Mouse (Mus musculus): ENCODE results near the gene Vps37c. TPM values are rescaled to one million over a fixed set of nuclear protein-coding genes. Genes with fewer than 3 reads are reported as not detected.

The Vps37c gene
- polyA plus RNA-seq, 1 experiment: 23.1 TPM

DNA sequence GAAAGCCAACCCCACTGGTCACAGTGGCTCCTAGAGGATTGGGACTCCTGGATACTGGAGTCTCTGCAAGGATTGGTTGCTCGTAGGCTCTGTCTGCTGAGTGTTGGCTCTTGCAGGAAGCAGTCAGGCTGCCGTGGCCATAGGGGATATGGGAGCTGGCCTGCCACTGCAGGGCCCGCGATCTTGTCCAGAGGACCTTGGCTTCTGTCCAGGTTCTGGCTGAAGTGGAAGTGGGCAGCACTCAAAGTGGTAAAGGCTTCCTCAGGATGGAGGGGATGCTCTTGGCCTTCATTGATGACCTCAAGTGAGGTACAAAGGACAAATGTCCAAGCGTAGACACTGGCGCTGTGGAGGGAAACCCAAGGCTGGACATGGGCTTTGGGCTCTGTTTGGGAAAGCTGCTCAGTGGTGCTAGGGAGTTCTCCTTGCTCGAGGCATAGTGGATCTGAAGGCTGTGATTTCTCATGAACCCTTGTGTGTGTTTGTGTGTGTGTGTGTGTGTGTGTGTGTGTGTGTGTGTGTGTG is 29.8 kb downstream of the Vps37c start:
- H3K4me1 ChIP-seq (ENCODE audit: control insufficient read depth, insufficient read depth, low read length): peaks cover 3% of the 10 kb centered on the region; the same call in 1 of the 2 replicates
- no peak overlapping the region for H3K4me3 ChIP-seq (ENCODE audit: insufficient read depth, low read length)
- no peak overlapping the region for H3K27ac ChIP-seq (ENCODE audit: insufficient read depth, low read length)
- TF ChIP-seq POLR2A (IDR thresholded peaks at IDR 0.05; ENCODE audit: extremely low read depth, insufficient read depth, low read length): no peak
- TF ChIP-seq CTCF (IDR thresholded peaks at IDR 0.05; ENCODE audit: extremely low read depth, insufficient read depth, low read length): no peak

DNA sequence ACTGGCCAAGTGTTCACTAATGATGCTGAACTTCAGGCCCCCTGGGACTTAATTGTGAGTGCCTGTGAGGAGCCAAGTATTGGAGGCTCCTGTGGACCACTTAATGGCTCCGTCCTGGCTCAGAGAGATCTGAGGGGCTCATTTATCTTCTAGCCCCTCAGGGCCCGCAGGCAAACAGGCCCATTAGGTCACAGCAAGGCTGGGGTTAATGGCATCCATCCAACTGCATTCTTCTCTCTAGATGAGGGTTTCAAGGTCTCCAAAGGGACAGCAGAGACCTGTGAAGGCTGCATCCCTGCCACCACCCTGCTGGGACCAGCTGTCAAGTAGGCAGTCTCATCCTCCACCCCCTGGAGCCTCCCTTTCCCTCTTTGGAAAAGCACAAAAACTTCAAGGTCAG is 31.2 kb downstream of the Vps37c start:
- no peak for TF ChIP-seq CTCF (IDR thresholded peaks at IDR 0.05; ENCODE audit: extremely low read depth, insufficient read depth, low read length)
- no peak for TF ChIP-seq POLR2A (IDR thresholded peaks at IDR 0.05; ENCODE audit: extremely low read depth, insufficient read depth, low read length)
- H3K4me1 ChIP-seq (ENCODE audit: control insufficient read depth, insufficient read depth, low read length): peaks cover 3% of the 10 kb centered on the region; the same call in 1 of the 2 replicates
- H3K4me3 ChIP-seq (ENCODE audit: insufficient read depth, low read length): no peak overlapping the region
- H3K27ac ChIP-seq (ENCODE audit: insufficient read depth, low read length): no peak overlapping the region

DNA sequence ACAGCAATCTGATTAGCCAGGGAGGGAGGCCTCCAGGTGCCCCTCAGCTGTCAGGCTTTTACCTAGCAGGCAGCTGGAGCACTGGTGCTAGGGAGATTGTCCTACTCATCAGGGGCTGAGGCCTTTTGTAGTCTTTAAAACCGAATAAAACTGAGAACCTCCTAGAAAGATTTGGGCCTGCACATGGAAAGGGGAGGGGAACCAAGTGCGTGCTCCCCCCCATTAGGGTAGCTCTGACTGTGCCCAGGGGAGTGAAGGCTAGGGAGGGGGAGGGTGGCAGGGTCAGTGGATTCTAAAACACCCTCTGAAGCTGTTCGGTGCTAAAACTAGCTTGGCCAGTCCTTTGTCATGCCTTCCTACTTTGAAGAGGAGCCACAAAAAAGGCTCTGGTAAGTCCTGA is 32.0 kb downstream of the Vps37c start:
- Histone ChIP-seq H3K27ac (ENCODE audit: insufficient read depth, low read length) (no peak overlapping the region), H3K4me3 (ENCODE audit: insufficient read depth, low read length) (no peak overlapping the region), H3K4me1 (ENCODE audit: control insufficient read depth, insufficient read depth, low read length) (peaks cover 2% of the 10 kb centered on the region; the same call in 1 of the 2 replicates)
- TF ChIP-seq CTCF (IDR thresholded peaks at IDR 0.05; ENCODE audit: extremely low read depth, insufficient read depth, low read length) (no peak), POLR2A (IDR thresholded peaks at IDR 0.05; ENCODE audit: extremely low read depth, insufficient read depth, low read length) (no peak)

DNA sequence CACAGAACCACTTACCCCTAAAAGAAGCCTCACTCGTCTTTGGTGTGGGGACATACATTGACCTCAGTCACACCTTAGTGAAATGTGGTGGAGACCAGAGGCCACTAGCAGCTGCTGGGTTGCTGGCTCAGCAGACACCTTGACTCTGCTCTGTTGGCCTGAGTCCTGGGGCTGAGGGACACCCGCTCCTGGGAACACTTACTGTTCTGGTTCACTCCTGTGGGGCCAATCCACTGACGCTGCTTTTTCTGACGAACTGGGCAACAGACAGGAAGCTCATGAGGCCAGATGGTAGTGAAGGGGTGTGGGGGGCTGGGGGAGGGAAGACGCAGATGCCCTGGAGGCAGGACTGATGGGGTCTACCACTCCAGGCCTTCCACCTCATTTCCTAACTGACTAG is 32.5 kb downstream of the Vps37c start:
- TF ChIP-seq CTCF (IDR thresholded peaks at IDR 0.05; ENCODE audit: extremely low read depth, insufficient read depth, low read length) (no peak), POLR2A (IDR thresholded peaks at IDR 0.05; ENCODE audit: extremely low read depth, insufficient read depth, low read length) (no peak)
- H3K4me3 ChIP-seq (ENCODE audit: insufficient read depth, low read length): no peak overlapping the region
- H3K27ac ChIP-seq (ENCODE audit: insufficient read depth, low read length): no peak overlapping the region
- H3K4me1 ChIP-seq (ENCODE audit: control insufficient read depth, insufficient read depth, low read length): peaks cover 2% of the 10 kb centered on the region

DNA sequence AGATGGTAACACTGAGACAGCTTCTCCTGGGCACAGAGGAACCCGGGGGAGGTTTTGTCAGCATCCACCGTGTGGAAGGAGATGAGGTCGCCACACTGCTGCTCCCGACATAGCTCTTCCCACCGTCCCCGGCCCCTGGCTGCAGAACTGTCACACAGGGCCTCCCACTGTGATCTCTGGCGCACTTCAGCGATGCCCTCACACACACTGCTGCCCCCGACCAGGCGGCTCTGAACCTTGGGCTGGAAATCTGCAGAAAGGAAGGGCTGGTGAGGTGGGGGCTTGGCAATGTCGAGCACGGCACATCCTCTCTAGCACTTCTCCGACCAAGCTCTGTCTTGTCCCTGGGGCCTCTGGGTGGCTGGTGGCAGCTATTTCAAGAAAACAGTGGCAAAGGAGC is 34.5 kb downstream of the Vps37c start:
- H3K4me3 ChIP-seq (ENCODE audit: insufficient read depth, low read length): no peak overlapping the region
- peaks cover 2% of the 10 kb centered on the region for H3K4me1 ChIP-seq (ENCODE audit: control insufficient read depth, insufficient read depth, low read length)
- no peak for TF ChIP-seq CTCF (IDR thresholded peaks at IDR 0.05; ENCODE audit: extremely low read depth, insufficient read depth, low read length)
- TF ChIP-seq POLR2A (IDR thresholded peaks at IDR 0.05; ENCODE audit: extremely low read depth, insufficient read depth, low read length): no peak
- no peak overlapping the region for H3K27ac ChIP-seq (ENCODE audit: insufficient read depth, low read length)

DNA sequence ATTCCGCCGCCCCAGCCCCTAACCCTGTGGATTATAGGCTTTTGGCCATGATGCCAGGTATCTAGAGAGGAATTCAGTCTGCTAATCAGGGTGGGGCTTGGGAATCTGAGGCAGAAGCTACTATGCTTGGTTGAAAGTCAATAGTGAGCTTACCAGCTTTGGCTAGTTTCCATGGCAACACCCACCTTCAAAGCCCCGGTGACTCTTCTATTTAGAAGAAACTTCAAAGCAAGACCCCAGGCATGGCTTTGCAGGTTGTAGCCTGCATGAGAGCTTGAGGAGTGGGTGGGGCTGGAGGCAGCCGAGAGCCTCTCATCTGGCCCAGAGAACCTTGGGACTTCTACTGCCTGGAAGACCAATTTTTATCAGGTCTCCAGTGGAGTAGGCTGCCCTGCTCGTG is 35.1 kb downstream of the Vps37c start:
- H3K4me3 ChIP-seq (ENCODE audit: insufficient read depth, low read length): no peak overlapping the region
- peaks cover 2% of the 10 kb centered on the region for H3K4me1 ChIP-seq (ENCODE audit: control insufficient read depth, insufficient read depth, low read length)
- no peak overlapping the region for H3K27ac ChIP-seq (ENCODE audit: insufficient read depth, low read length)
- TF ChIP-seq POLR2A (IDR thresholded peaks at IDR 0.05; ENCODE audit: extremely low read depth, insufficient read depth, low read length): no peak
- no peak for TF ChIP-seq CTCF (IDR thresholded peaks at IDR 0.05; ENCODE audit: extremely low read depth, insufficient read depth, low read length)

DNA sequence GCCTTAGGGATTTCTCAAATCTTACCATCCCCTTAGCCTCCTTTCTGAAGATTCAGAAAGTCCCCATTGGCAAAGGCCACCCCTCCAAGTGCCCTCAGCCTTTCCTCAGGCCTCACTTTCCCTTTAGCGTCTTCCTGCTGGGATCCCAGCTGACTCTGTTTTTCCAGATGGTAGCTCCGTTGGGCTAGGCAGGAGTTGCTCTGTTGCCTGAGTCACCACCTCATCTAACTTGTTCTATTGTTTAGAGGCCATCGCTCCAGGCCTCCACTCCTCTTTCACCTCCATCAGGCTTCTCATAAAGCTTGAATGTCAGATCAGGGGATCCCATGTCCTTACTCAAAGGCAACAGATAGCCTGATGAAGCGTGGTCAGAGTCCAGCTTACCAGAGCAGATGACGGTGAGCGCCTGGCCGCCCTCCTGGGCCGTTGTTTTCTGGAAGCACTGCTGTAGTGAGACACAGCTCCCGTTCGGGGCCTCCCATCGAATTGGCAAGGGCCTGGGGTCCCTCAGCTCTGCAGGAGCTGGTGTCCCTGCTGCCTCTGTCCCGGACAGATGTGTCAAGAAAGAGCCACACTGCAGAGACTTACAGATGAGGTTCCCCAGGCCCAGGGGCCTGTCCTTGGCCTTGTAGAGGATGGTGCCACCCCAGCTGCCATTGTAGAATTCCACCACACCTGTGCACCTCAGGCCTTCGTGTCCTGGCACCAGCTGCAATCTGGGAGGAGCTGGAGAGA is 36.3 kb downstream of the Vps37c start:
- Histone ChIP-seq H3K4me3 (ENCODE audit: insufficient read depth, low read length) (no peak overlapping the region), H3K27ac (ENCODE audit: insufficient read depth, low read length) (no peak overlapping the region), H3K4me1 (ENCODE audit: control insufficient read depth, insufficient read depth, low read length) (peaks cover 2% of the 10 kb centered on the region)
- TF ChIP-seq POLR2A (IDR thresholded peaks at IDR 0.05; ENCODE audit: extremely low read depth, insufficient read depth, low read length) (no peak), CTCF (IDR thresholded peaks at IDR 0.05; ENCODE audit: extremely low read depth, insufficient read depth, low read length) (no peak)

DNA sequence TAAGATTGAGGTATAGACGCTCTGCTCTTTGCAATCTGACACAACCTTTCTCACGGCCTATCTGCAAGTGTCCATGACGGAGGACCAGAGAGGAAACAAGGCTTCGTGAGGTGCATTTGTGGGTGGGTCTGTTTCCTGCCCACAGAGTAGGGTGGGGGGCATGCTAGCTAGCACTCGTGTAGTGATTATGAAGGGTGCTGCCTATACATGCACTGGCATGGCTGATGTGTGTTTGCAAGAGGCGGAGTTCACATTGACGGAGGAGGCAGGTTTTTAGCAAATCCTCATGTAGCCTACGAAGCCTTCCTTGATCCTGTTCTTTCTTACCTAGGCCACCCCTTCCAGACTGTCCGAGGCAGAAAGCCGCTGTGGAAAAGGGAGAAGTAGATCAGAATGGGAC is 41.4 kb downstream of the Vps37c start:
- no peak overlapping the region for H3K4me3 ChIP-seq (ENCODE audit: insufficient read depth, low read length)
- H3K27ac ChIP-seq (ENCODE audit: insufficient read depth, low read length): no peak overlapping the region
- peaks cover 2% of the 10 kb centered on the region; the same call in 1 of the 2 replicates for H3K4me1 ChIP-seq (ENCODE audit: control insufficient read depth, insufficient read depth, low read length)
- TF ChIP-seq POLR2A (IDR thresholded peaks at IDR 0.05; ENCODE audit: extremely low read depth, insufficient read depth, low read length) (no peak), CTCF (IDR thresholded peaks at IDR 0.05; ENCODE audit: extremely low read depth, insufficient read depth, low read length) (no peak)

DNA sequence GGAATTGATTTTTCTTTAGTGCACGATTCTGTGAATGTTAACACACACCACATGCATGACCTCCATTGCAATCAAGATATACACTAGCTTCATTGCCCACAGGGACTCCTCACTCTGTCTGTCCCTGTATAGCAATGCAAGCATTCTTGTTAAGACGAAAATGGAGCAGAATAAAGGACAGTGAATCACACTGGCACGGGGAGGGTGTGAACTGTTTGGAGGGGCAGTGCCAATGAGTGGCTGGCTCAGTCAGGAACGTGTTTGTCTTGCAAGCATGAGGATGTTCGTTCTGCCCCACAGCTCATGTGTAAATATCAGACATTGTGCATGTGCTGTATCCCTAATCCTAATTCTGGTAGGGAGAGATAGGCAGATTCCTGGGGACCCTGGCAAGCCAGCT is 41.9 kb downstream of the Vps37c start:
- Histone ChIP-seq H3K27ac (ENCODE audit: insufficient read depth, low read length) (no peak overlapping the region), H3K4me3 (ENCODE audit: insufficient read depth, low read length) (no peak overlapping the region), H3K4me1 (ENCODE audit: control insufficient read depth, insufficient read depth, low read length) (peaks cover 2% of the 10 kb centered on the region; the same call in 1 of the 2 replicates)
- no peak for TF ChIP-seq CTCF (IDR thresholded peaks at IDR 0.05; ENCODE audit: extremely low read depth, insufficient read depth, low read length)
- no peak for TF ChIP-seq POLR2A (IDR thresholded peaks at IDR 0.05; ENCODE audit: extremely low read depth, insufficient read depth, low read length)

DNA sequence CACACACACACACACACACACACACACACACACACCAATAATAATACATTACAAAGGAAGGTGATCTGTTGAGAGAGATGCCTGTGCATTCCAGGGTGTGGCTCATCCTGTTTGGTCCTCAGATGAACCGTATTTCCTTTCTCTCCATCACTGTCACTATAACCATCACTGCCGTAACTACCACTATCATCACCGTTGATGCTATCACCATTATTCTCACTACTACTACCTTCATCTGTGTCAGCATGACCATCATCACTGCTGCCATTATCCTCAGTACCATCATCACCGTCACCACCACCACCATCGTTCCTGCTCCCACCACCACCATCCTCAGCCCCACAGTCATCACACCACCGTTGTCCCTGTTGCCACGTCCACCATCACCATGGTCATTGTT is 43.4 kb downstream of the Vps37c start:
- Histone ChIP-seq H3K4me1 (ENCODE audit: control insufficient read depth, insufficient read depth, low read length) (0 out of 2 replicates have a peak, but pooled peaks cover 2% of the 10 kb centered on the region), H3K27ac (ENCODE audit: insufficient read depth, low read length) (no peak overlapping the region), H3K4me3 (ENCODE audit: insufficient read depth, low read length) (no peak overlapping the region)
- TF ChIP-seq CTCF (IDR thresholded peaks at IDR 0.05; ENCODE audit: extremely low read depth, insufficient read depth, low read length): no peak
- no peak for TF ChIP-seq POLR2A (IDR thresholded peaks at IDR 0.05; ENCODE audit: extremely low read depth, insufficient read depth, low read length)
